Mouse (Mus musculus) cerebellum, adult (tissue): ENCODE data around the gene Setd7.
A peak's percentile ranks its signal among the peaks of the same experiment; 100 is the strongest.

ENCODE experiments used
- ATAC-seq: cut with Nextera tagmentation; 2 replicates; pipeline ENCODE4 v1.9.2; 2017; ENCODE audit warnings: mild to moderate bottlenecking, moderate library complexity, mixed read lengths; ENCODE audit not compliant: insufficient number of reproducible peaks, low FRiP score, low TSS enrichment

Setd7 gene

GRCm38 (mm10) chr3:51483741-51484359, 76.8 kb downstream of the Setd7 start, which contains the start of gene Rab33b:
Gene Rab33b (plus strand): TSS chr3:51483920.
- ATAC-seq, result peak; percentile 97

DNA sequence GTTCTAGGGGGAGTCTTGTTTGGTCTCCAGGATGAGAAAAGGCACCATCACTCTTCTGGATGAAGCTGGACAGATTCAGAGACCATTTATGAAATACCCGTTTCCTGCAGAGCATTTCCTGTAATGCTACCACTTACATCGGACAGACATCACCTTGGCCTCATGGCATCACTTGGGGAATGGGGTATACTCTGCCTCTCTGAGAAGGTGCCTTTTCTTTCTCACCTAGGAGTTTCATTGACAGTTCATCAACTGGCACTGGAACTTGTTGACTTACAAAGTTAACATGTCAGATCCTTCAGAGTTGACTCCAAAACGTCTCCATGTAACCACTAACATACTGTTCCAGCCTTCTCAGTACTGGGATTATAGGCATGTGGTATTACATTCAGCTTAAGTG, 77.9 kb downstream of the Setd7 start:
- ATAC-seq, result no peak

- no peak for ATAC-seq
Observed at GRCm38 (mm10) chr3:51481881-51482280, 78.8 kb downstream of the Setd7 start.

DNA sequence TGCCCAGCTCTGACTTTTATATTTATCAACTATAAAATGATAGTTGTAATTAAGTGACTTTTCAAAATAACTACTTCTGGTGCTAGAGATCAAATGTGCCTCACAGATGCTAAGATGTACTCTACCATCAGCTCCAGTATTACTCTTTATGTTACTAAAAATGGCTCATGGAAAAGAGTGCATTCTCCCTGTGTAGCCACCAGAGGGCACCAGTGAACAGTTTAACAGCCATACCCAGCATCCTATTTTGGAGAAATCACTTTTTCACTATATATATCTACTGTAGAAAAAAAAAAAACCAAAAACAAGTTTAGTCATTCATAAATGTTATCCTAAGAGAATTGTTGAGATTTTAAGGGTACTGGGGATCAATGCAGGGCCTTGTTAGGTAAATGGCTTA, 79.6 kb downstream of the Setd7 start:
- no peak for ATAC-seq

- ATAC-seq, result no peak
Observed at GRCm38 (mm10) chr3:51479893-51480292, 80.8 kb downstream of the Setd7 start.

DNA sequence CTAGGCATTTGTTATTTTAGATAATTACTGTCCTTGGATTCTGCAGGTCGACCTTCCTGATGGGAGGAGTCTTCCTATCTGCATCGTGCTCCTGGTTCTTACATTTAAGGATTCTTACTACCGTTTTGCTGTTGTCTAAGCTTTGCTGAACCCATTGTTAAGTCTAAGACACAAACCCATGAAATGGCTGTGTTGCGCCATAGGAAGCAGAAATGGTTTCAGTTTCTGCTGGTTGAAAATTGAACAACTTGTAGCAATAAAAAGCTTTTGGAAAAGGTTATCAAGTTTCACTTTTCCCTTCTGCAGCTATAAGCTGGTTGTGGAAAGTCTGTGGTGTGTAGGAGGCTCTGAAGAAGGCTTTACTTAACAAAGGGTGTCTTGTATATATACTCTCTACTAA, 85.0 kb downstream of the Setd7 start:
- no peak for ATAC-seq

- ATAC-seq, result no peak
Observed at GRCm38 (mm10) chr3:51468530-51468929, 92.1 kb downstream of the Setd7 start.
